Mouse (Mus musculus) midbrain, embryonic 14.5 days (tissue): ENCODE measurements around the gene Arhgef16. TPM values are rescaled to one million over a fixed set of nuclear protein-coding genes. Genes with fewer than 3 reads are reported as not detected.

Experiments used
- polyA plus RNA-seq: library from polyadenylated mRNA; unstranded; fragments of >200 nt; fragmentation: Nextera tagmentation; extraction: Ambion mirVana; gene quantifications from 2 replicates; pipeline ENCODE4 v1.2.1, GENCODE M21; 2014

Arhgef16 gene
- polyA plus RNA-seq, 1 experiment from 2014 or later, result 0.74 TPM

Other genes starting within 250 kb of the Arhgef16 start
- 0.20 and 0.59 TPM in 2 replicates for gene Trp73, start 161.5 kb downstream of the Arhgef16 start, polyA plus RNA-seq
- gene Wrap73, start 159.3 kb downstream of the Arhgef16 start, polyA plus RNA-seq, result 43.2 and 45.6 TPM in 2 replicates
- gene Tprgl, start 141.0 kb downstream of the Arhgef16 start, polyA plus RNA-seq, result 203 and 208 TPM in 2 replicates
- gene Megf6, start 130.9 kb downstream of the Arhgef16 start, polyA plus RNA-seq, result 6.9 and 8.4 TPM in 2 replicates
- not detected in 2 replicates for gene B230104I21Rik, start 34.5 kb upstream of the Arhgef16 start, polyA plus RNA-seq